Mouse (Mus musculus) E14TG2a.4 (cell line): ENCODE data around the gene Ankrd13c.

Experiments used
- H3K27me3 ChIP-seq: 2 replicates; pipeline ENCODE4 v1.6.1; 2014; ENCODE audit warnings: low read length, control low read depth; ENCODE audit not compliant: insufficient read depth
- H3K36me3 ChIP-seq: 2 replicates; pipeline ENCODE4 v1.6.1; 2014; ENCODE audit warnings: low read length, control low read depth; ENCODE audit not compliant: insufficient read depth
- H3K4me1 ChIP-seq: replicated peaks from 2 replicates; pipeline ENCODE4 v1.6.1; 2014; ENCODE audit warnings: low read depth, low read length, control low read depth
- H3K4me3 ChIP-seq: replicated peaks from 2 replicates; pipeline ENCODE4 v1.5.1; 2014; ENCODE audit warnings: mild to moderate bottlenecking, low read length
- H3K9me3 ChIP-seq: 2 replicates; pipeline ENCODE4 v1.6.1; 2014; ENCODE audit warnings: low read length, control low read depth
- CTCF ChIP-seq: conservative IDR thresholded peaks from 2 replicates; pipeline ENCODE4 v1.5.1; 2014; ENCODE audit warnings: low read length
- NANOG ChIP-seq: IDR thresholded peaks from 2 replicates; pipeline ENCODE4 v1.6.1; 2014; ENCODE audit warnings: borderline replicate concordance, low read length, mixed read lengths
- POU5F1 ChIP-seq: IDR thresholded peaks from 2 replicates; pipeline ENCODE4 v1.6.1; 2014; ENCODE audit warnings: low read length, borderline replicate concordance

The Ankrd13c gene

DNA sequence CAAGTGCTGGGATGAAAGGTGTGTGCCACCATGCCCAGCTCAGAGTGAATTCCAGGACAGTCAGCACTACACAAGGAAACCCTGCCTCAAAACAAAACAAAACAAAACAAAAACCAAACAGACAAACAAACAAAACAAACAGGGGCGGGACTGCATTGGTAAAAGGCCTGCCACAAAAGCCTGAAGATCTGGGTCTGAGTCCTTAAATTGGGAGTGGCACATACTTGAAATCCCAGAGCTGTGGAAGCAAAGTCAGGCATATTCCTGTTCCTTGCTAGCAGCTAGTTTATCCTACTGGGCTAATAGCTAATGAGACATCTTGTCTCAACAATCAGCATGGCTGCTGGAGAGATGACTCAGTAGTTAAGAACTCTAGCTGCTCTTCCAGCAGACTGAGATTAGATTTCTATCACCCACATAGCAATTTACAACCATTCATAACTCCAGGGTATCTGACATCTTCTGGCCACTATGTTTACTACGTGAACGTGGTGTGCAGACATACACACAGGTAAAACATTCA lies 12.7 kb upstream of the Ankrd13c start:
- no peaks in the 10 kb centered on the region for H3K36me3 ChIP-seq
- no peak overlapping the region for H3K4me3 ChIP-seq
- H3K4me1 ChIP-seq: peaks cover 53% of the 10 kb centered on the region
- no peak for TF ChIP-seq CTCF
- TF ChIP-seq NANOG: no peak
- no peaks in the 10 kb centered on the region for H3K9me3 ChIP-seq
- no peaks in the 10 kb centered on the region for H3K27me3 ChIP-seq

GRCm38 (mm10) chr3:157938585-157938984 lies 8.5 kb upstream of the Ankrd13c start:
- Histone ChIP-seq H3K27me3 (no peaks in the 10 kb centered on the region), H3K4me3 (no peak overlapping the region), H3K9me3 (no peaks in the 10 kb centered on the region), H3K4me1 (peaks cover 17% of the 10 kb centered on the region), H3K36me3 (no peaks in the 10 kb centered on the region)
- no peak for TF ChIP-seq NANOG
- TF ChIP-seq CTCF: no peak
- TF ChIP-seq POU5F1: no peak

- H3K9me3 ChIP-seq: no peaks in the 10 kb centered on the region
- TF ChIP-seq CTCF (no peak), NANOG (no peak), POU5F1 (no peak)
- H3K4me1 ChIP-seq: peaks cover 39% of the 10 kb centered on the region
- peak overlapping the region; percentile 96 for H3K4me3 ChIP-seq
- H3K27me3 ChIP-seq: no peaks in the 10 kb centered on the region
- peaks cover 19% of the 10 kb centered on the region for H3K36me3 ChIP-seq
Observed at GRCm38 (mm10) chr3:157947383-157948280, 593 bp downstream of the Ankrd13c start.

- Histone ChIP-seq H3K27me3 (no peaks in the 10 kb centered on the region), H3K36me3 (peaks cover 25% of the 10 kb centered on the region), H3K4me3 (no peak overlapping the region), H3K9me3 (no peaks in the 10 kb centered on the region), H3K4me1 (peaks cover 45% of the 10 kb centered on the region)
- TF ChIP-seq POU5F1 (no peak), CTCF (no peak), NANOG (no peak)
Observed at GRCm38 (mm10) chr3:157952716-157953115, 5.7 kb downstream of the Ankrd13c start.

DNA sequence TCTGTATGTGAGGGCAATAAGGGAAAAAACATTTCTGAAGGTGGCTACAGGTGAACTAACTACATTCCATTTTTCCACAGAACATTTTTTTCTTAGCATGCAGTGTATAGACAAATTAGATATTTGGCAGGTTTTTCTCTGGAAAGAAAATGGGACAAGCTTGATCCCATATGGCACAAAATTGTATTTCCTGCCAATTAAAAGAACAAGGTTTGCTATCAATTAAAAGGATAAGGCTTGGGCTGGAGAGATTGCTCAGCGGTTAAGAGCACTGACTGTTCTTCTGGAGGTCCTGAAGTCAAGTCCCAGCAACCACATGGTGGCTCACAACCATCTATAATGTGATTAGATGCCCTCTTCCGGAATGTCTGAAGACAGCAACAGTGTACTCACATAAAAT lies 8.4 kb downstream of the Ankrd13c start:
- Histone ChIP-seq H3K9me3 (no peaks in the 10 kb centered on the region), H3K4me1 (peaks cover 39% of the 10 kb centered on the region), H3K36me3 (peaks cover 29% of the 10 kb centered on the region), H3K27me3 (no peaks in the 10 kb centered on the region), H3K4me3 (no peak overlapping the region)
- TF ChIP-seq POU5F1 (no peak), NANOG (no peak), CTCF (no peak)

DNA sequence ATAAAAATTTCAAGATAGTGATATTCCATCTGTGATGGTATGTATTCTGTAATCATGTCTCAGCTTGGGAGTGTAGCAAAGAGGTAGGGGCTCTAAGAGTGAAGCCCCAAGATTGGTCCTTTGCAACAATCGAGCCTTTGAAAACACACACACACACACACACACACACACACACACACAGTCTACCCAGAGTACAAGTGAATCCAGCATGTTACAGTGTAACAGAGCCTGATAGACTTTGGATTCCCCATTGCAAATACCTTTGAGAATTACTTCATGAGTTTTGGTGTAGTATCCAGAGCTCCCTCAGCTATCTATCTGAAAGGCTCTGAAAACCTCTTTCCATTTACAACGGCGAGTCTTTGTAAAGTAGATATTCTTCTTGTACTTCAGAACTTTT lies 9.2 kb downstream of the Ankrd13c start:
- no peaks in the 10 kb centered on the region for H3K9me3 ChIP-seq
- H3K36me3 ChIP-seq: peaks cover 25% of the 10 kb centered on the region
- TF ChIP-seq NANOG (no peak), CTCF (no peak), POU5F1 (no peak)

DNA sequence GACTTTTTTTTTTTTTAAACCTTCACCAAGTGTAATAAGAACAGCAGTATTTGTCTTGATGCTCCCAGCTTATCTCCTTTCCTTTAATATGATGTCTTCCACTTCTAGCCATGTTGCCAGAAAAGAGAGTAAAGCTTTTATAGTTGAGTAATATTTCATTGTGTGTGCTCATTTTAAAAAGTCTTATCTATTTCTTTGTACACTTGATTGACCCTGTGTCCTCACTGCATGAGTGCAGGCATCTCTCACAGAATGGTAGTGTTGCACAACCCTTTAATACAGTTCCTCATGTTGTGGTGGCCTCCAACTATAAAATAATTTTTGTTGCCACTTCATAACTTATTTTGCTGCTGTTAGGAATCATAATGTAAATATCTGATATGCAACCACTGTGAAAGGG lies 10.3 kb downstream of the Ankrd13c start:
- no peak for TF ChIP-seq POU5F1
- peaks cover 27% of the 10 kb centered on the region for H3K36me3 ChIP-seq
- peaks cover 24% of the 10 kb centered on the region for H3K4me1 ChIP-seq
- H3K9me3 ChIP-seq: no peaks in the 10 kb centered on the region
- H3K27me3 ChIP-seq: no peaks in the 10 kb centered on the region
- H3K4me3 ChIP-seq: no peak overlapping the region

More for the DNA sequence above, 9.2 kb downstream of the Ankrd13c start:
- H3K27me3 ChIP-seq: no peaks in the 10 kb centered on the region
- H3K4me3 ChIP-seq: no peak overlapping the region
- peaks cover 32% of the 10 kb centered on the region for H3K4me1 ChIP-seq

DNA sequence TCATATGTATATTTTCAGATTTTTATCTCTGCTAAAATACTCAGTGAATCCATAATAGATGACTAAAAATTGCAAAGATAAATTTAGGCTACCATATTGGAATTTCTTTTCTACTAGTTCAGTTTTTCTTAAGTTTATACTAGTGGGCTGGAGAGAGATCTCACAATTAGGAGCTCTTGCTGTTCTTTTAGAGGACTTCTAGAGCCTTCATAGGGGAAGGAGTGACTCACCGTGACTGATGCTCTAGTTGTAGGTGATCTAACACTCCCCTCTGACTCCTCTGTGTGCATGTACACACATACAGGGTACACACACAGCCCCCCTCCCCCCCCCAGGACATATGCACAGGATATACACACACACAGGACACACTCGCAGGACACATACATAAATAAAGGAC lies 24.1 kb downstream of the Ankrd13c start:
- Histone ChIP-seq H3K36me3 (peaks cover 22% of the 10 kb centered on the region), H3K27me3 (no peaks in the 10 kb centered on the region), H3K9me3 (no peaks in the 10 kb centered on the region), H3K4me1 (no peaks in the 10 kb centered on the region), H3K4me3 (no peak overlapping the region)
- TF ChIP-seq NANOG (no peak), POU5F1 (no peak), CTCF (no peak)
